In the genomic region with DNA sequence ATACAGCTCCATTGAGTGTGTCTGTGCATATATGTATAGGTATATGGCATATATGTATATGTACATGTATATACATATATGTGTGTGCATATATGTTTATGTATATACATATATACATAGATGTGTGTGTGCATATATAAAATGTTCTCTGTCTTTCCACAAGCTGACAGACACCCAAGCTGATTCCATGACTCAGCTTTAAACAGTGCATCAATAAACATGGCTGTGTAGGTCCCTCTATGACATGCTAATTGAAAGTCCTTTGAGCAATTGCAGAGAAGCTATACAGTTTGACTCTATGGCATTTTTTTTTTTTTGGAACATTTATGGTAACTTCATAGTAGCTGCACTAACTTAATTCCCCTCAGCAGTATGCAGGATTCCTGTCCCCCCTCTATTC, we compare ENCODE assay signal across 31 mouse cellular contexts. TPM values are rescaled to one million over a fixed set of nuclear protein-coding genes. Genes with fewer than 3 reads are reported as not detected.
DNase-seq lines count a peak whose midpoint lies in the region; ATAC-seq and TF ChIP-seq lines count a peak whose summit lies in the region.
"Had no signal": no experiment of that assay in that cellular context is flagged by ENCODE, and none has a peak within 500 bp of the region (broad histone marks: within the 10 kb centered on the region; RNA-seq: fewer than 3 reads in every experiment).

No protein-coding gene starts in this region.

- no peaks in the 10 kb centered on the region for H3K36me3 ChIP-seq in hindbrain, embryonic 11.5 days (ENCODE audit: control insufficient read depth, insufficient read depth, low read length)
- no peaks in the 10 kb centered on the region for H3K36me3 ChIP-seq in hindbrain, embryonic 14.5 days (replicated peaks; ENCODE audit: control insufficient read depth, insufficient read depth)
- H3K36me3 ChIP-seq in midbrain, embryonic 13.5 days: no peaks in the 10 kb centered on the region
- no peaks in the 10 kb centered on the region for H3K36me3 ChIP-seq in midbrain, postnatal 0 days (ENCODE audit: insufficient read depth, low read length)
- H3K36me3 ChIP-seq in hindbrain, postnatal 0 days (ENCODE audit: insufficient read depth, low read length): no peaks in the 10 kb centered on the region
- H3K36me3 ChIP-seq: embryonic facial prominence, embryonic 12.5 days; forebrain, embryonic 12.5 days; heart, embryonic 13.5 days; hindbrain, embryonic 15.5 days; intestine, embryonic 15.5 days; limb, embryonic 10.5 days; limb, embryonic 15.5 days; liver, embryonic 15.5 days had no signal

- no peak overlapping the region for H3K9ac ChIP-seq in hindbrain, embryonic 11.5 days (ENCODE audit: low read depth, low read length)
- no peak overlapping the region for H3K9ac ChIP-seq in hindbrain, embryonic 14.5 days
- H3K9ac ChIP-seq in midbrain, embryonic 13.5 days (replicated peaks): no peak overlapping the region
- no peak overlapping the region for H3K9ac ChIP-seq in midbrain, postnatal 0 days (replicated peaks; ENCODE audit: low read length, poor library complexity, severe bottlenecking)
- H3K9ac ChIP-seq in hindbrain, postnatal 0 days (replicated peaks; ENCODE audit: low read length): no peak overlapping the region
- H3K9ac ChIP-seq: embryonic facial prominence, embryonic 12.5 days; forebrain, embryonic 12.5 days; heart, embryonic 13.5 days; hindbrain, embryonic 15.5 days; intestine, embryonic 15.5 days; limb, embryonic 15.5 days; liver, embryonic 15.5 days; lung, embryonic 14.5 days had no signal

- no peaks in the 10 kb centered on the region for H3K4me1 ChIP-seq in hindbrain, embryonic 11.5 days (replicated peaks; ENCODE audit: control insufficient read depth, insufficient read depth, low read length)
- no peaks in the 10 kb centered on the region for H3K4me1 ChIP-seq in hindbrain, embryonic 14.5 days (replicated peaks; ENCODE audit: control insufficient read depth, insufficient read depth, low read length)
- no peaks in the 10 kb centered on the region; the same call in 1 of the 2 replicates for H3K4me1 ChIP-seq in midbrain, embryonic 13.5 days (replicated peaks)
- no peaks in the 10 kb centered on the region for H3K4me1 ChIP-seq in midbrain, postnatal 0 days (ENCODE audit: insufficient read depth, low read length)
- peaks cover 3% of the 10 kb centered on the region; the same call in 1 of the 2 replicates for H3K4me1 ChIP-seq in hindbrain, postnatal 0 days (ENCODE audit: insufficient read depth, low read length)
- H3K4me1 ChIP-seq: embryonic facial prominence, embryonic 12.5 days; limb, embryonic 10.5 days; limb, embryonic 15.5 days had no signal

- no peaks in the 10 kb centered on the region for H3K27me3 ChIP-seq in hindbrain, embryonic 11.5 days (ENCODE audit: control insufficient read depth, insufficient read depth, low read length)
- H3K27me3 ChIP-seq in hindbrain, embryonic 14.5 days (ENCODE audit: control insufficient read depth, insufficient read depth, low read length): peaks cover 2% of the 10 kb centered on the region; the same call in 1 of the 2 replicates
- H3K27me3 ChIP-seq in midbrain, embryonic 13.5 days: peaks cover 4% of the 10 kb centered on the region; the same call in 1 of the 2 replicates
- no peaks in the 10 kb centered on the region for H3K27me3 ChIP-seq in midbrain, postnatal 0 days (ENCODE audit: insufficient read depth, low read length)
- no peaks in the 10 kb centered on the region for H3K27me3 ChIP-seq in hindbrain, postnatal 0 days (ENCODE audit: insufficient read depth, low read length)
- H3K27me3 ChIP-seq: embryonic facial prominence, embryonic 12.5 days; heart, embryonic 13.5 days; hindbrain, embryonic 15.5 days; intestine, embryonic 15.5 days had no signal

- peak; percentile 28; the same call in 1 of the 2 replicates for ATAC-seq in hindbrain, embryonic 11.5 days (ENCODE audit: low FRiP score)
- ATAC-seq in hindbrain, embryonic 14.5 days (ENCODE audit: low FRiP score): no peak
- ATAC-seq in midbrain, embryonic 13.5 days: peak; percentile 51
- no peak for ATAC-seq in midbrain, postnatal 0 days (ENCODE audit: low FRiP score)
- ATAC-seq in erythroblast, adult 5-6 weeks (replicated peaks; ENCODE audit: low FRiP score, poor library complexity, severe bottlenecking): peak; percentile 65; the same call in 1 of the 2 replicates
- peak; percentile 18; the same call in 1 of the 2 replicates for ATAC-seq in hindbrain, postnatal 0 days
- ATAC-seq: activated CD4-positive, CD25-positive, alpha-beta regulatory T cell, adult 4 months; intestine, embryonic 15.5 days had no signal

- no peak overlapping the region for H3K4me3 ChIP-seq in hindbrain, embryonic 11.5 days (ENCODE audit: low read depth, low read length)
- no peak overlapping the region for H3K4me3 ChIP-seq in hindbrain, embryonic 14.5 days (replicated peaks; ENCODE audit: low read length)
- no peak overlapping the region for H3K4me3 ChIP-seq in midbrain, embryonic 13.5 days (replicated peaks)
- no peak overlapping the region for H3K4me3 ChIP-seq in midbrain, postnatal 0 days (ENCODE audit: low read depth, low read length)
- H3K4me3 ChIP-seq in hindbrain, postnatal 0 days (ENCODE audit: low read length): no peak overlapping the region
- H3K4me3 ChIP-seq: embryonic facial prominence, embryonic 12.5 days; forebrain, embryonic 12.5 days; gastrocnemius, adult 2 months; heart, adult 2 months; heart, embryonic 13.5 days; hindbrain, embryonic 15.5 days; intestine, embryonic 15.5 days; limb, embryonic 10.5 days; limb, embryonic 15.5 days; liver, embryonic 15.5 days had no signal

- TF ChIP-seq CTCF in midbrain, postnatal 0 days (IDR thresholded peaks at IDR 0.05): no peak
- no peak for TF ChIP-seq CTCF in hindbrain, postnatal 0 days (IDR thresholded peaks at IDR 0.05; ENCODE audit: low read depth)

- no peaks in the 10 kb centered on the region for H3K9me3 ChIP-seq in hindbrain, embryonic 11.5 days (ENCODE audit: control insufficient read depth, low read length)
- H3K9me3 ChIP-seq in hindbrain, embryonic 14.5 days (ENCODE audit: control insufficient read depth, low read length): no peaks in the 10 kb centered on the region
- H3K9me3 ChIP-seq in midbrain, embryonic 13.5 days: no peaks in the 10 kb centered on the region
- H3K9me3 ChIP-seq in midbrain, postnatal 0 days (ENCODE audit: low read length): no peaks in the 10 kb centered on the region
- no peaks in the 10 kb centered on the region for H3K9me3 ChIP-seq in hindbrain, postnatal 0 days (ENCODE audit: low read length)
- H3K9me3 ChIP-seq: embryonic facial prominence, embryonic 12.5 days; forebrain, embryonic 12.5 days; heart, embryonic 13.5 days; hindbrain, embryonic 15.5 days; intestine, embryonic 15.5 days; limb, embryonic 10.5 days; limb, embryonic 15.5 days; liver, embryonic 15.5 days had no signal

- H3K4me2 ChIP-seq in hindbrain, embryonic 11.5 days (replicated peaks; ENCODE audit: low read depth, low read length): no peak overlapping the region
- H3K4me2 ChIP-seq in hindbrain, embryonic 14.5 days (replicated peaks): no peak overlapping the region
- no peak overlapping the region for H3K4me2 ChIP-seq in midbrain, embryonic 13.5 days (replicated peaks)
- no peak overlapping the region for H3K4me2 ChIP-seq in midbrain, postnatal 0 days (ENCODE audit: low read depth, low read length, poor library complexity, severe bottlenecking)
- no peak overlapping the region for H3K4me2 ChIP-seq in hindbrain, postnatal 0 days (ENCODE audit: low read depth, low read length)
- H3K4me2 ChIP-seq: embryonic facial prominence, embryonic 12.5 days; forebrain, embryonic 12.5 days; heart, embryonic 13.5 days; hindbrain, embryonic 15.5 days; intestine, embryonic 15.5 days; limb, embryonic 15.5 days; liver, embryonic 15.5 days; lung, embryonic 14.5 days had no signal

- intact Hi-C loops in heart, postnatal 14 days (cut with DNase I): no loop called here

- no peak for DNase-seq in hindbrain, embryonic 11.5 days (ENCODE audit: low spot score)
- DNase-seq in hindbrain, embryonic 14.5 days (ENCODE audit: low spot score): no peak
- DNase-seq in midbrain, postnatal 0 days (ENCODE audit: low spot score): no peak
- DNase-seq in hindbrain, postnatal 0 days (ENCODE audit: low spot score): no peak
- no peak for DNase-seq in heart, postnatal 14 days
- DNase-seq: adrenal gland, adult 2 months; adrenal gland, postnatal 36 days; B cell, adult 2 months; cerebellum, postnatal 25 days; gastrocnemius, adult 2 months; gastrocnemius, postnatal 36 days; heart, adult 2 months; heart, postnatal 10 days; kidney, adult 2 months; kidney, postnatal 4 days; lung, embryonic 14.5 days; retina, postnatal 1 day; right cerebral cortex, postnatal 14 days; thymus, postnatal 4 days had no signal

- no peak overlapping the region for H3K27ac ChIP-seq in hindbrain, embryonic 11.5 days (ENCODE audit: low read depth, low read length)
- H3K27ac ChIP-seq in hindbrain, embryonic 14.5 days: no peak overlapping the region
- H3K27ac ChIP-seq in midbrain, embryonic 13.5 days: no peak overlapping the region
- H3K27ac ChIP-seq in midbrain, postnatal 0 days (ENCODE audit: low read depth, low read length): no peak overlapping the region
- H3K27ac ChIP-seq in hindbrain, postnatal 0 days: no peak overlapping the region
- H3K27ac ChIP-seq: embryonic facial prominence, embryonic 12.5 days; forebrain, embryonic 12.5 days; gastrocnemius, adult 2 months; heart, adult 2 months; heart, embryonic 13.5 days; hindbrain, embryonic 15.5 days; intestine, embryonic 15.5 days; kidney, postnatal 0 days; limb, embryonic 10.5 days; limb, embryonic 15.5 days; liver, embryonic 15.5 days had no signal

RNA-seq across cellular contexts. Expression of a gene that starts 6.7 kb away (rescaled TPM):
- polyA plus RNA-seq in hindbrain, embryonic 11.5 days (2014; fragmentation: Nextera tagmentation; extraction: Ambion mirVana): 3.1 and 5.0 TPM in 2 replicates
- polyA plus RNA-seq in hindbrain, embryonic 14.5 days (2014; fragmentation: Nextera tagmentation; extraction: Ambion mirVana): 9.2 and 11.7 TPM in 2 replicates
- 3.4 and 5.3 TPM in 2 replicates for polyA plus RNA-seq in midbrain, embryonic 13.5 days (2015; fragmentation: Nextera tagmentation; extraction: Ambion mirVana)
- 13.0 and 21.1 TPM in 2 replicates for total RNA-seq in midbrain, postnatal 0 days (2014; rRNA removed)
- polyA plus RNA-seq in midbrain, postnatal 0 days (2015; fragmentation: Nextera tagmentation; extraction: Ambion mirVana): 10.3 and 12.8 TPM in 2 replicates
- not detected in 2 replicates for total RNA-seq in erythroblast, adult 5-6 weeks (2015; ENCODE audit: low replicate concordance)
- total RNA-seq in erythroblast, adult 5-6 weeks (2017; ENCODE audit: low replicate concordance): 2.4 and 4.7 TPM in 2 replicates
- 3.1 and 6.7 TPM in 2 replicates for total RNA-seq in hindbrain, postnatal 0 days (2014; rRNA removed)
- 12.8 and 15.6 TPM in 2 replicates for polyA plus RNA-seq in hindbrain, postnatal 0 days (2015; fragmentation: Nextera tagmentation; extraction: Ambion mirVana)
- 1 to 10 TPM; 2.1 to 2.9 TPM for total RNA-seq in heart, postnatal 14 days (2021)
- polyA plus RNA-seq: activated CD4-positive, CD25-positive, alpha-beta regulatory T cell, adult 4 months had no signal

RNA-seq across cellular contexts. Expression of a gene that starts 50.8 kb away (rescaled TPM):
- 28.9 and 29.1 TPM in 2 replicates for polyA plus RNA-seq in hindbrain, embryonic 11.5 days (2014; fragmentation: Nextera tagmentation; extraction: Ambion mirVana)
- 40.0 and 46.5 TPM in 2 replicates for polyA plus RNA-seq in hindbrain, embryonic 14.5 days (2014; fragmentation: Nextera tagmentation; extraction: Ambion mirVana)
- polyA plus RNA-seq in midbrain, embryonic 13.5 days (2015; fragmentation: Nextera tagmentation; extraction: Ambion mirVana): 33.9 and 37.8 TPM in 2 replicates
- total RNA-seq in midbrain, postnatal 0 days (2014; rRNA removed): 43.9 and 67.2 TPM in 2 replicates
- polyA plus RNA-seq in midbrain, postnatal 0 days (2015; fragmentation: Nextera tagmentation; extraction: Ambion mirVana): 47.1 and 50.3 TPM in 2 replicates
- total RNA-seq in erythroblast, adult 5-6 weeks (2015; ENCODE audit: low replicate concordance): 166 and 217 TPM in 2 replicates
- 316 and 353 TPM in 2 replicates for total RNA-seq in erythroblast, adult 5-6 weeks (2017; ENCODE audit: low replicate concordance)
- total RNA-seq in hindbrain, postnatal 0 days (2014; rRNA removed): 26.5 and 40.8 TPM in 2 replicates
- 47.8 and 49.0 TPM in 2 replicates for polyA plus RNA-seq in hindbrain, postnatal 0 days (2015; fragmentation: Nextera tagmentation; extraction: Ambion mirVana)
- 10 to 100 TPM; 74.3 to 80.3 TPM for total RNA-seq in heart, postnatal 14 days (2021)

RNA-seq across cellular contexts. Expression of a gene that starts 50.9 kb away (rescaled TPM):
- 424 and 450 TPM in 2 replicates for polyA plus RNA-seq in hindbrain, embryonic 11.5 days (2014; fragmentation: Nextera tagmentation; extraction: Ambion mirVana)
- 208 and 210 TPM in 2 replicates for polyA plus RNA-seq in hindbrain, embryonic 14.5 days (2014; fragmentation: Nextera tagmentation; extraction: Ambion mirVana)
- polyA plus RNA-seq in midbrain, embryonic 13.5 days (2015; fragmentation: Nextera tagmentation; extraction: Ambion mirVana): 353 and 372 TPM in 2 replicates
- total RNA-seq in midbrain, postnatal 0 days (2014; rRNA removed): 183 and 237 TPM in 2 replicates
- polyA plus RNA-seq in midbrain, postnatal 0 days (2015; fragmentation: Nextera tagmentation; extraction: Ambion mirVana): 94.6 and 127 TPM in 2 replicates
- 48.9 and 97.6 TPM in 2 replicates for total RNA-seq in erythroblast, adult 5-6 weeks (2015; ENCODE audit: low replicate concordance)
- 108 and 142 TPM in 2 replicates for total RNA-seq in erythroblast, adult 5-6 weeks (2017; ENCODE audit: low replicate concordance)
- 139 and 148 TPM in 2 replicates for total RNA-seq in hindbrain, postnatal 0 days (2014; rRNA removed)
- 130 and 139 TPM in 2 replicates for polyA plus RNA-seq in hindbrain, postnatal 0 days (2015; fragmentation: Nextera tagmentation; extraction: Ambion mirVana)
- 10 to 100 TPM; 68.1 to 80.6 TPM for total RNA-seq in heart, postnatal 14 days (2021)

Comparison
In these comparisons a context has a peak if more than half of its experiments do, and no peak if none do; other contexts are left out.
1. ATAC-seq: peak in hindbrain, embryonic 11.5 days (single experiment), midbrain, embryonic 13.5 days (single experiment), erythroblast, adult 5-6 weeks (single experiment) and hindbrain, postnatal 0 days (single experiment); none in hindbrain, embryonic 14.5 days (single experiment) and midbrain, postnatal 0 days (single experiment).